Mouse (Mus musculus): ENCODE results near the gene Gm3164. TPM values are rescaled to one million over a fixed set of nuclear protein-coding genes. Genes with fewer than 3 reads are reported as not detected.

Gm3164 gene
- total RNA-seq, 2 experiments from 2014 or later = 0.91 to 1.5 TPM

Other genes with a start within 250 kb of the Gm3164 start
- gene Gm2974, start 232.9 kb upstream of the Gm3164 start, total RNA-seq (2021) = 1 to 10 TPM; 1.1 to 1.2 TPM
- gene Gm3138, start 165.8 kb upstream of the Gm3164 start, total RNA-seq (2021) = not detected
- not detected for gene Gm3149, start 98.2 kb upstream of the Gm3164 start, total RNA-seq (2021)
- 1 to 10 TPM; 1.2 TPM for gene 2610042L04Rik, start 80.7 kb upstream of the Gm3164 start, total RNA-seq (2021)
- gene Gm3159, start 17.9 kb upstream of the Gm3164 start, total RNA-seq (2021) = not detected
- gene Gm3173, start 15.5 kb downstream of the Gm3164 start, total RNA-seq (2021) = 1 to 10 TPM in 1 of 2 experiments, not detected in 1; 1.4 TPM
- gene Gm3182, start 66.3 kb downstream of the Gm3164 start, total RNA-seq (2021) = not detected
- gene Gm3047, start 140.0 kb downstream of the Gm3164 start, total RNA-seq (2021) = not detected
- under 1 TPM; 0.37 to 0.87 TPM for gene Gm8159, start 216.9 kb downstream of the Gm3164 start, total RNA-seq (2021)
- gene Gm3239, start 248.7 kb downstream of the Gm3164 start, total RNA-seq (2021) = under 1 TPM in 1 of 2 experiments, not detected in 1; 0.37 TPM